Mouse (Mus musculus): ENCODE measurements around the gene Tnfsfm13.
A peak's percentile ranks its signal among the peaks of the same experiment; 100 is the strongest.

Gene Tnfsfm13

GRCm38 (mm10) chr11:69655264-69656064, 40.4 kb downstream of the Tnfsfm13 start, which contains the start of gene Sox15:
Gene Sox15, plus strand, starts transcription at chr11:69655314.
- DNase-seq (ENCODE audit: low spot score in 2 of 2), result peak; percentile 27 to 58

GRCm38 (mm10) chr11:69654760-69655159, 41.1 kb downstream of the Tnfsfm13 start:
- no peak for DNase-seq (ENCODE audit: low spot score in 2 of 2)

- no peak for DNase-seq (ENCODE audit: low spot score in 2 of 2)
Measured at GRCm38 (mm10) chr11:69653399-69653798, 42.5 kb downstream of the Tnfsfm13 start.

GRCm38 (mm10) chr11:69645860-69646259, 50.0 kb downstream of the Tnfsfm13 start:
- DNase-seq (ENCODE audit: low spot score in 2 of 2), result no peak

- no peak for DNase-seq (ENCODE audit: low spot score in 2 of 2)
Measured at GRCm38 (mm10) chr11:69635471-69635870, 60.4 kb downstream of the Tnfsfm13 start.

- DNase-seq (ENCODE audit: low spot score in 2 of 2), result peak in 1 of 2 experiments; percentile 76
Measured at GRCm38 (mm10) chr11:69633128-69633866, 62.6 kb downstream of the Tnfsfm13 start.
